Mouse (Mus musculus) adrenal gland, adult (tissue): Measurements from ENCODE around the gene Rnf7.

Experiments used
- DNase-seq, 2 experiments: peaks; one replicate each; pipeline ENCODE4 v3.0.0; 2022 to 2023; ENCODE audit warnings: low spot score in 1 of 2; ENCODE audit not compliant: inconsistent age in 2 of 2

The Rnf7 gene

GRCm38 (mm10) chr9:96470266-96470974 is 8.1 kb downstream of the Rnf7 start:
- DNase-seq = no peak

GRCm38 (mm10) chr9:96469556-96470265 is 8.8 kb downstream of the Rnf7 start:
- no peak for DNase-seq

- DNase-seq = peak; percentile 32 to 53
Observed at GRCm38 (mm10) chr9:96463708-96464107, 14.8 kb downstream of the Rnf7 start.

GRCm38 (mm10) chr9:96461607-96462006 is 16.9 kb downstream of the Rnf7 start:
- DNase-seq = no peak

GRCm38 (mm10) chr9:96460117-96460865 is 18.2 kb downstream of the Rnf7 start:
- no peak for DNase-seq

- no peak for DNase-seq
Observed at GRCm38 (mm10) chr9:96455618-96456017, 22.9 kb downstream of the Rnf7 start.

GRCm38 (mm10) chr9:96452956-96453355 is 25.5 kb downstream of the Rnf7 start:
- DNase-seq = no peak

GRCm38 (mm10) chr9:96450900-96451720 is 27.4 kb downstream of the Rnf7 start:
- DNase-seq = no peak

GRCm38 (mm10) chr9:96449514-96449913 is 29.0 kb downstream of the Rnf7 start:
- no peak for DNase-seq

GRCm38 (mm10) chr9:96445351-96445750 is 33.1 kb downstream of the Rnf7 start:
- DNase-seq = peak in 1 of 2 experiments; percentile 82

- peak in 1 of 2 experiments; percentile 57 for DNase-seq
Observed at GRCm38 (mm10) chr9:96442081-96442480, 36.4 kb downstream of the Rnf7 start.

GRCm38 (mm10) chr9:96438334-96438871 is 40.1 kb downstream of the Rnf7 start:
- DNase-seq = no peak

GRCm38 (mm10) chr9:96437805-96438333 is 40.6 kb downstream of the Rnf7 start:
- peak; percentile 72 to 91 for DNase-seq

GRCm38 (mm10) chr9:96436901-96437804 is 41.3 kb downstream of the Rnf7 start:
- peak; percentile 69 to 87 for DNase-seq

GRCm38 (mm10) chr9:96432575-96432974 is 45.9 kb downstream of the Rnf7 start:
- DNase-seq = no peak

GRCm38 (mm10) chr9:96431081-96431480 is 47.4 kb downstream of the Rnf7 start:
- DNase-seq = no peak

GRCm38 (mm10) chr9:96428336-96429046 is 50.0 kb downstream of the Rnf7 start:
- no peak for DNase-seq

- no peak for DNase-seq
Observed at GRCm38 (mm10) chr9:96424027-96424426, 54.4 kb downstream of the Rnf7 start.
